Mouse (Mus musculus): ENCODE results near the gene Zbtb25. TPM values are rescaled to one million over a fixed set of nuclear protein-coding genes. Genes with fewer than 3 reads are reported as not detected.

Zbtb25 gene
- polyA plus RNA-seq, 1 experiment from 2014 or later: 9.4 TPM

DNA sequence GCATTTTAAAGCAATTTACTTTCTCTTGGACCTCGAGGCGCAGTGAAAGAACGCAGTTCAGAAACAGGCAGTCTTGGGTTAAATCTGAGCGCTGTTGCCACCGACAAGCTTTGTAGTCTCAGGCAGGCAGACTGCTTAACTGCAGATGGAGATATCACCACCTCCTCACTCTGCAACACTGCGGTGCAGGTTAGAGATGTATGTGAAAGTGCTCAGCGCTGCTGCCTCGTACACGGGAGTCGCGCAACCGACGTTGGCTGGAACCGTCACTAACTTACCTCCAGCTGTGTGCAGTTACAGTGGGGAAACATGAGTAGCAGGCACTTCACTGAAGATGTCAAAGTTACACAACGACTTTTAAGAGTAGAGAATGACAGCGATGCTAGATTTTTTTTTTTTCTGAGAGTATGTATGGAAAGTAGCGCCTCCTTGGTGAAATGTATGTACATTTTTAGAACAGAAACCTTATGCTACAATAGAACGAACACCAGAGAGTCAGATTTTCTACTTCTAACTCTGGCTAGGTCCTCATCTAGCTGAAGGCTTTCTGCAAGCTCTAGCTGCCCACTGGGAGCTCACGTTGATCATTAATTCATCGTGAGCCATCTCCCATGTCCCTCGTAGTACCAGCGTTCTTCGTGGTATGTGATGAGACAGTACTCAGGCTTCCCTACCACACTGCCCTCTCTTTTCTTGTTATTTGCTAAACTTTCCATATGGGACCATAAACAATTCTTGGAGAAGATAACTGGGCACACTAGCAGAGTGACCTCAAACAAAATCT, 42.8 kb downstream of the Zbtb25 start:
- H3K27ac ChIP-seq (ENCODE audit: low read length): no peak overlapping the region
- no peaks in the 10 kb centered on the region for H3K9me3 ChIP-seq (ENCODE audit: control insufficient read depth, low read length)
- H3K9ac ChIP-seq (ENCODE audit: low read depth, low read length): no peak overlapping the region
- no peaks in the 10 kb centered on the region for H3K36me3 ChIP-seq (ENCODE audit: control insufficient read depth, insufficient read depth, low read length)
- WGBS: 89% methylated on average over 23 of the region's 23 CpGs
- peaks cover 4% of the 10 kb centered on the region; the same call in 1 of the 2 replicates for H3K4me1 ChIP-seq (ENCODE audit: control insufficient read depth, insufficient read depth, low read length)
- H3K4me2 ChIP-seq (ENCODE audit: low read depth, low read length): no peak overlapping the region
- H3K27me3 ChIP-seq (replicated peaks; ENCODE audit: control insufficient read depth, insufficient read depth, low read length): no peaks in the 10 kb centered on the region
- H3K4me3 ChIP-seq (ENCODE audit: low read length): no peak overlapping the region
- no peak for ATAC-seq

- H3K27ac ChIP-seq (ENCODE audit: low read length): no peak within 1 kb of the TSS
- peak within 1 kb of the TSS; percentile 97 for H3K4me2 ChIP-seq (ENCODE audit: low read depth, low read length)
- H3K9ac ChIP-seq (ENCODE audit: low read depth, low read length): peak within 1 kb of the TSS; percentile 71
- peak; percentile 94 for ATAC-seq
- H3K9me3 ChIP-seq (ENCODE audit: control insufficient read depth, low read length): no peaks in the 10 kb centered on the region
- H3K4me3 ChIP-seq (ENCODE audit: low read length): peak within 1 kb of the TSS; percentile 61
- no peaks in the 10 kb centered on the region for H3K27me3 ChIP-seq (replicated peaks; ENCODE audit: control insufficient read depth, insufficient read depth, low read length)
- peaks cover 5% of the 10 kb centered on the region; the same call in 1 of the 2 replicates for H3K36me3 ChIP-seq (ENCODE audit: control insufficient read depth, insufficient read depth, low read length)
- 2% methylated on average over 53 of the region's 53 CpGs for WGBS
- H3K4me1 ChIP-seq (ENCODE audit: control insufficient read depth, insufficient read depth, low read length): peaks cover 4% of the 10 kb centered on the region; the same call in 1 of the 2 replicates
These were observed 44.5 kb downstream of the Zbtb25 start, which contains the start of gene Akap5 for GRCm38 (mm10) chr12:76324679-76325431. Gene Akap5 (plus strand): TSS chr12:76324891.

- no peaks in the 10 kb centered on the region for H3K9me3 ChIP-seq (ENCODE audit: control insufficient read depth, low read length)
- H3K36me3 ChIP-seq (ENCODE audit: control insufficient read depth, insufficient read depth, low read length): peaks cover 5% of the 10 kb centered on the region; the same call in 1 of the 2 replicates
- H3K4me3 ChIP-seq (ENCODE audit: low read length): no peak overlapping the region
- H3K27ac ChIP-seq (ENCODE audit: low read length): peak overlapping the region; percentile 65
- no peaks in the 10 kb centered on the region for H3K27me3 ChIP-seq (replicated peaks; ENCODE audit: control insufficient read depth, insufficient read depth, low read length)
- 28% methylated on average over 9 of the region's 9 CpGs for WGBS
- peak overlapping the region; percentile 25; the same call in 1 of the 2 replicates for H3K9ac ChIP-seq (ENCODE audit: low read depth, low read length)
- peak; percentile 50 for ATAC-seq
- no peaks in the 10 kb centered on the region for H3K4me1 ChIP-seq (ENCODE audit: control insufficient read depth, insufficient read depth, low read length)
- H3K4me2 ChIP-seq (ENCODE audit: low read depth, low read length): no peak overlapping the region
These were observed 50.9 kb downstream of the Zbtb25 start for GRCm38 (mm10) chr12:76318282-76319212.

GRCm38 (mm10) chr12:76311951-76312350, 57.5 kb downstream of the Zbtb25 start:
- ATAC-seq: peak; percentile 36; the same call in 1 of the 2 replicates

DNA sequence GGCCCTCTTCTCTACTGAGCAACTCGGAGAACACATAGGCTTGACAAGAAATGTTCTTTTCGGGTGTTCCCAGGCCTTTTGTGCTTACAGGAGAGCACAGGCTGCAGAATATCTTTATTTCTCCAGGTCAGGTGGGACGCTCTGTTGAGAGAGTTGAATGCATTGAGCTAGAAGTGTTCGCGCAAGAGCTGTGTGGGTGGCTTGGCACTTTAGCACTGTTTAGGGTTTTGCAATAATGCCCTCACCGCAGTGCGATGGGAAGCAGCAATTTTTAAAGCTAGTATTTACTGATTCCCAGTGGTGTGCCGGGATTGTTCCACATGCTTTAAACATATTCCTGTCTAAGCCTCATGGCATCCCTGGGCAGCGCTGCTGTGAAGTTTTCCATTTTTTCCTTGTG, 58.2 kb downstream of the Zbtb25 start:
- ATAC-seq: no peak
- Histone ChIP-seq H3K4me2 (ENCODE audit: low read depth, low read length) (no peak overlapping the region), H3K27me3 (replicated peaks; ENCODE audit: control insufficient read depth, insufficient read depth, low read length) (no peaks in the 10 kb centered on the region), H3K9me3 (ENCODE audit: control insufficient read depth, low read length) (no peaks in the 10 kb centered on the region), H3K27ac (ENCODE audit: low read length) (no peak overlapping the region), H3K4me1 (ENCODE audit: control insufficient read depth, insufficient read depth, low read length) (peaks cover 17% of the 10 kb centered on the region), H3K4me3 (ENCODE audit: low read length) (no peak overlapping the region), H3K36me3 (ENCODE audit: control insufficient read depth, insufficient read depth, low read length) (0 out of 2 replicates have a peak, but pooled peaks cover 1% of the 10 kb centered on the region), H3K9ac (ENCODE audit: low read depth, low read length) (no peak overlapping the region)
- 88% methylated on average over 9 of the region's 9 CpGs for WGBS

More at GRCm38 (mm10) chr12:76311951-76312350, 57.5 kb downstream of the Zbtb25 start:
- no peak overlapping the region for H3K4me2 ChIP-seq (ENCODE audit: low read depth, low read length)
- H3K9ac ChIP-seq (ENCODE audit: low read depth, low read length): no peak overlapping the region
- H3K4me3 ChIP-seq (ENCODE audit: low read length): no peak overlapping the region
- H3K36me3 ChIP-seq (ENCODE audit: control insufficient read depth, insufficient read depth, low read length): no peaks in the 10 kb centered on the region
- 74% methylated on average over 8 of the region's 8 CpGs for WGBS
- 0 out of 2 replicates have a peak overlapping the region, but pooled peaks have one; percentile 22 for H3K27ac ChIP-seq (ENCODE audit: low read length)
- H3K4me1 ChIP-seq (ENCODE audit: control insufficient read depth, insufficient read depth, low read length): peaks cover 17% of the 10 kb centered on the region
- H3K9me3 ChIP-seq (ENCODE audit: control insufficient read depth, low read length): no peaks in the 10 kb centered on the region
- H3K27me3 ChIP-seq (replicated peaks; ENCODE audit: control insufficient read depth, insufficient read depth, low read length): no peaks in the 10 kb centered on the region

DNA sequence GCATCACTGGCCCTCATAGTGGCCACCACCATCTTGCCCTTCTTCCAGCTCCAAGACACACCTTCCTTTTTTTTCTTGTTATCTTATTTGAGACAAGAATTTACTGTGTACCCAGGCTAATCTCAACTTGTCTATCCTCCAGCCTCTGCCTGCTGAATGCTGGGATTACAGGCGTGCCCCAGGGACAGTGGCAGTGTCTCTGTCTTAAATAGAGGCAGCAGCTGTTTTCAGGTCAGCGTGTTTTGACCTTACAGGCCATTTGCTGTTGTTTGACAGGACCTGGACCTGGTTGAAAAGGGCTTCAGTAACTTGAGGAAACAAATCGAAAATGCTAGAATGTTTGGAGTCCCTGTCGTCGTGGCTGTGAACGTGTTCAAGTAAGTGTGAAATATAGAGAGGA, 58.8 kb downstream of the Zbtb25 start:
- Histone ChIP-seq H3K36me3 (ENCODE audit: control insufficient read depth, insufficient read depth, low read length) (0 out of 2 replicates have a peak, but pooled peaks cover 4% of the 10 kb centered on the region), H3K27ac (ENCODE audit: low read length) (peak overlapping the region; percentile 9; the same call in 1 of the 2 replicates), H3K4me2 (ENCODE audit: low read depth, low read length) (no peak overlapping the region), H3K4me3 (ENCODE audit: low read length) (no peak overlapping the region), H3K9me3 (ENCODE audit: control insufficient read depth, low read length) (no peaks in the 10 kb centered on the region), H3K27me3 (replicated peaks; ENCODE audit: control insufficient read depth, insufficient read depth, low read length) (no peaks in the 10 kb centered on the region), H3K9ac (ENCODE audit: low read depth, low read length) (no peak overlapping the region), H3K4me1 (ENCODE audit: control insufficient read depth, insufficient read depth, low read length) (peaks cover 17% of the 10 kb centered on the region)
- WGBS: 67% methylated on average over 6 of the region's 6 CpGs
- no peak for ATAC-seq

- 0 out of 2 replicates have a peak, but pooled peaks have one; percentile 6 for ATAC-seq
- WGBS: 71% methylated on average over 6 of the region's 6 CpGs
These were observed 59.4 kb downstream of the Zbtb25 start for GRCm38 (mm10) chr12:76310007-76310406.

DNA sequence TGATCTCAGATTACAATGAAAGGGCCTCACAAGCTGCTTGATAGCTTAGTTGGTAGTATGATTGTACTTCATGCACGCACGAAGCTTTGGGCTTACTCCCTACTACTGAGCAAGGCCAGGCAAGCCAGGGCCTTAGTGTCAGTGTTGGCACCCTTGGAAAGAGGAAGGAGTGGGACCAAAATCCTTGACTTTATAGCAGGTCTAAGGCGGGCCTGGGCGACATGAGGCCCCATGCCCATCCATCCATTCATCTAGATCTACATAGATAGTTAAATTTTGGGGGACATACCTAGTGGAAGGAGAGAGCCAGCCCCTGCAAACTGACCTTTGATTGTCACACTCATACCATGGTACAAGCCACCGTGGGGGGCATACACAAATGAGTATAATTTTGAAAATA, 61.0 kb downstream of the Zbtb25 start:
- WGBS: 81% methylated on average over 5 of the region's 5 CpGs
- Histone ChIP-seq H3K4me3 (ENCODE audit: low read length) (no peak overlapping the region), H3K4me2 (ENCODE audit: low read depth, low read length) (no peak overlapping the region), H3K9me3 (ENCODE audit: control insufficient read depth, low read length) (no peaks in the 10 kb centered on the region), H3K36me3 (ENCODE audit: control insufficient read depth, insufficient read depth, low read length) (peaks cover 7% of the 10 kb centered on the region; the same call in 1 of the 2 replicates), H3K9ac (ENCODE audit: low read depth, low read length) (no peak overlapping the region), H3K4me1 (ENCODE audit: control insufficient read depth, insufficient read depth, low read length) (peaks cover 17% of the 10 kb centered on the region), H3K27ac (ENCODE audit: low read length) (peak overlapping the region; percentile 77), H3K27me3 (replicated peaks; ENCODE audit: control insufficient read depth, insufficient read depth, low read length) (no peaks in the 10 kb centered on the region)
- no peak for ATAC-seq

More at GRCm38 (mm10) chr12:76310007-76310406, 59.4 kb downstream of the Zbtb25 start:
- Histone ChIP-seq H3K4me3 (ENCODE audit: low read length) (no peak overlapping the region), H3K27ac (ENCODE audit: low read length) (no peak overlapping the region), H3K36me3 (ENCODE audit: control insufficient read depth, insufficient read depth, low read length) (0 out of 2 replicates have a peak, but pooled peaks cover 4% of the 10 kb centered on the region), H3K27me3 (replicated peaks; ENCODE audit: control insufficient read depth, insufficient read depth, low read length) (no peaks in the 10 kb centered on the region), H3K4me1 (ENCODE audit: control insufficient read depth, insufficient read depth, low read length) (peaks cover 17% of the 10 kb centered on the region), H3K4me2 (ENCODE audit: low read depth, low read length) (no peak overlapping the region), H3K9me3 (ENCODE audit: control insufficient read depth, low read length) (no peaks in the 10 kb centered on the region), H3K9ac (ENCODE audit: low read depth, low read length) (no peak overlapping the region)
